Mouse (Mus musculus) cerebellum, postnatal 4 days (tissue): Measurements from ENCODE around the gene Vmn1r64.
"Not testable (repeated sequence)": the region's sequence is repeated elsewhere in the genome, so short reads cannot be mapped to it uniquely, and the experiment has no call there.

Experiments
- DNase-seq, 2 experiments: peaks; one replicate each; pipeline ENCODE4 v3.0.0; 2022; ENCODE audit warnings: low spot score in 2 of 2, mixed read lengths in 1 of 2

Gene Vmn1r64

DNA sequence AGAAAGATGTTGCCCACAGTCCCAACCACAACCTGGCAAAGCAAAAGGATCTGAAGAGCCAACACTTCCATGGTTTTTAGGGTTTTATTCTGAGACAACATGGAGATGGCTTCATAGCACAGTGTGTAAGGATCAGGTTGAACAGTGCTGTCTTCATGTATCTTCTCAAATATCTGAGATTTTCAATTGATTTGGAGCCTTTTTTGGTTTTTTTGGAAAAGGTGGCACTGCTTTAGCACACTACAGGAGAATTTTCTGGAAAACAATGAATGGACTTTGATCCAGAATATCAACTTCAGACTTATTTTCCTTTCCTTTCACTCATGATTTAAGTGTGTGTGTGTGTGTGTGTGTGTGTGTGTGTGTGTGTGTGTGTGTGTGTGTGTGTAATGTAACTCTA, at the start of gene Vmn1r64:
Vmn1r64 (minus strand) TSS at position 101 of the 400 bp plus-strand sequence.
- DNase-seq = no peak

- no peak for DNase-seq
These were observed 14.9 kb upstream of the Vmn1r64 start for GRCm38 (mm10) chr7:5899238-5899637.

DNA sequence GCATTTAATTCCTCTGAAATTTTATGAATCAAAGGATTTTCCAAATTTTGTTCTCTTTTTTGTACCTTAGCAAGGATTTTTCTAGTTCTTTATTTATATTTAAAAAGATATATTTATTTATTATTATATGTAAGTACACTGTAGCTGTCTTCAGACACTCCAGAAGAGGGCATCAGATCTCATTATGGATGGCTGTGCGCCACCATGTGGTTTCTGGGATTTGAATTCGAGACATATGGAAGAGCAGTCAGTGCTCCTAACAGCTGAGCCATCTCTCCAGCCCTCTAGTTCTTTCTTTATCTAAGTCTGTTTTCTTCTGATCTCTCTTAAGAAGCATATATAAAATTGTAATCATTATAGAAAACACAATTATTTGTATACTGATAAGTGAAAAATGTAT, 12.9 kb upstream of the Vmn1r64 start:
- DNase-seq = not testable (repeated sequence)
